Mouse (Mus musculus): ENCODE results near the gene Pabpc6.

- TF ChIP-seq MAX (IDR thresholded peaks at IDR 0.05) (no peak), CTCF (IDR thresholded peaks at IDR 0.05; ENCODE audit: control insufficient read depth, insufficient read depth, insufficient read length) (no peak)
These were observed 14.1 kb upstream of the Pabpc6 start for GRCm38 (mm10) chr17:9683539-9684155.
